Mouse (Mus musculus): ENCODE measurements at regions not wholly inside any gene's neighbourhood (a gene's known extent, or its start where the extent isn't known, plus 50 kb on each side); places are given as distances from the start of the nearest gene placed in this dataset.

DNA sequence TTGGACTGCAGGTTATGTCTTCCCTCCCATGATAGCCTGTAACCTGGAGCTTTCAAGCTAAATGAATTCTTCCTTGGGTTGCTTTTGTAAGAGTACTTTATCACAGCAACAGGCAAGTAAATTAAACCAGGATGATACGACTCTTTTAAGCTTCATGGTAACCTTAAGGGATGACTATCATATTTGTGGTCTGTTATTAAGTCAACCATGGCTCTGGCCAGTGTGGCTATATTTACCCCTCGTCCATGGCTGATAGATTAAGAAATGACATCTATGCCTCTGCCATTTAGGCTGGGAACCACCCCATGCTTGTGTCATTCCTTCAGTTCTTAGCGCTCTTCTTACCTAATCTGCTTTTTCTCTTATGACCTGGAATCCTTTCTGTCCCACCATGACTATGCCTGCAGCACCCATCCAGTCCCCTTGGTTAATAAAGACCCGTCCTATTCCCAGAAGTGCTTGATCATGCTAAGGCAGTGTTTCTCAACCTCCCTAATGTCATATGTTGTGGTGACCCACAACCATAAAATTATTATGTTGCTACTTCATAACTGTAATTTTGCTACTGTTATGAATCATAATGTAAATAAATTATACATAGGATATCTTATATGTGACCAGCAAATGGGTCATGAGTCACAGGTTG is 214.5 kb upstream of the Nbea start:
- Histone ChIP-seq H3K27me3 (no peaks in the 10 kb centered on the region), H3K9ac (no peak overlapping the region), H3K36me3 (no peaks in the 10 kb centered on the region), H3K4me3 (replicated peaks) (no peak overlapping the region), H3K9me3 (replicated peaks) (no peaks in the 10 kb centered on the region), H3K4me1 (no peaks in the 10 kb centered on the region), H3K27ac (replicated peaks) (no peak overlapping the region), H3K4me2 (replicated peaks) (no peak overlapping the region)
- no peak for ATAC-seq (ENCODE audit: insufficient number of reproducible peaks, low FRiP score, low TSS enrichment, low read depth)
- WGBS: 83% methylated on average over 4 of the region's 4 CpGs

- H3K4me3 ChIP-seq (replicated peaks): no peak overlapping the region
- no peaks in the 10 kb centered on the region for H3K27me3 ChIP-seq
- no peak for ATAC-seq (ENCODE audit: insufficient number of reproducible peaks, low FRiP score, low TSS enrichment, low read depth)
- H3K9ac ChIP-seq: no peak overlapping the region
- WGBS: 87% methylated on average over 5 of the region's 5 CpGs
- H3K27ac ChIP-seq (replicated peaks): no peak overlapping the region
- no peaks in the 10 kb centered on the region for H3K4me1 ChIP-seq
- no peaks in the 10 kb centered on the region for H3K36me3 ChIP-seq
- no peaks in the 10 kb centered on the region for H3K9me3 ChIP-seq (replicated peaks)
- no peak overlapping the region for H3K4me2 ChIP-seq (replicated peaks)
Observed at GRCm38 (mm10) chr3:56393134-56393533, 209.6 kb upstream of the Nbea start.

- H3K4me1 ChIP-seq: no peaks in the 10 kb centered on the region
- H3K4me2 ChIP-seq (replicated peaks): no peak overlapping the region
- no peak overlapping the region for H3K9ac ChIP-seq
- no peak for ATAC-seq (ENCODE audit: insufficient number of reproducible peaks, low FRiP score, low TSS enrichment, low read depth)
- no peak overlapping the region for H3K4me3 ChIP-seq (replicated peaks)
- no peaks in the 10 kb centered on the region for H3K36me3 ChIP-seq
- no peaks in the 10 kb centered on the region for H3K9me3 ChIP-seq (replicated peaks)
- no peaks in the 10 kb centered on the region for H3K27me3 ChIP-seq
- H3K27ac ChIP-seq (replicated peaks): no peak overlapping the region
Observed at GRCm38 (mm10) chr3:56380316-56380715, 196.8 kb upstream of the Nbea start.

DNA sequence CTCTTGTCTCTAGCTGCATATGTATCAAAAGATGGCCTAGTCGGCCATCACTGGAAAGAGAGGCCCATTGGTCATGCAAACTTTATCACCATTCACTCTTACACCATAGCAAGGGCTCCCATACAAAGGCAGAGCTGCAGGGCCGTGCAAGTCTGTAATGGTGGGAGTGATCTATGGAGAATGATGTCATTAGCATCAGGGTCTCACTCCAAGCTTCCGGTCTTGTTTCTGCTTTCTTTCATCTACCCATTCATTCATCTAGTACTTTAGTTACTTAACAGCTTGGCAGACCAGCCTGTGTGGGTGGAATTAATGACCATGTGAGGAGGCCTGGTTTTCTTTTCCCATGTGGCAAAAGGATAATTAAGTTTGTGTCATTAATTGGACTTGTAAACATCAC is 196.0 kb upstream of the Nbea start:
- 83% methylated on average over 3 of the region's 3 CpGs for WGBS

DNA sequence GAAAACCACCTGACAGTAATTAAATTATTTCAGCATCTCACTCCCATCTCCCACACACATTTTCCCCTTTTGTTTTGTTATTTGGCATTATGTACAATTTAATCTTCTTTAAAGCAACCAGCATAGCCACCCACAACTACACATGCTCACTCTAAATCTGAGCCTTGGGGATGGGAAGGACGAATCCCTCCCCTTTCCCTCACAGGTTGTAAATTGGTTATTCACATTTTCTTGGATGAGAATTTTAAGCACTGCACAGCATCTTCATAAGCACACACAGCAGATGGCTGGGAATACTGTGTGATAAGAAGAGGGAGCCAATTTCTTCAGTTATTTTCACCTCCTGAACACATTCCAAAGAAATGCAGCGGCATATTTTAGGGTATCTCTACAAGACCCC is 179.0 kb upstream of the Nbea start:
- H3K4me2 ChIP-seq (replicated peaks): no peak overlapping the region
- no peaks in the 10 kb centered on the region for H3K27me3 ChIP-seq
- no peak overlapping the region for H3K9ac ChIP-seq
- ATAC-seq (ENCODE audit: insufficient number of reproducible peaks, low FRiP score, low TSS enrichment, low read depth): no peak
- H3K36me3 ChIP-seq: no peaks in the 10 kb centered on the region
- H3K4me1 ChIP-seq: no peaks in the 10 kb centered on the region
- no peak overlapping the region for H3K4me3 ChIP-seq (replicated peaks)
- no peaks in the 10 kb centered on the region for H3K9me3 ChIP-seq (replicated peaks)
- WGBS: 84% methylated on average over 2 of the region's 2 CpGs
- H3K27ac ChIP-seq (replicated peaks): no peak overlapping the region

More for the DNA sequence above, 196.0 kb upstream of the Nbea start:
- no peaks in the 10 kb centered on the region for H3K4me1 ChIP-seq
- no peak overlapping the region for H3K9ac ChIP-seq
- no peaks in the 10 kb centered on the region for H3K27me3 ChIP-seq
- no peak overlapping the region for H3K4me3 ChIP-seq (replicated peaks)
- no peak overlapping the region for H3K27ac ChIP-seq (replicated peaks)
- H3K4me2 ChIP-seq (replicated peaks): no peak overlapping the region
- no peaks in the 10 kb centered on the region for H3K36me3 ChIP-seq
- no peak for ATAC-seq (ENCODE audit: insufficient number of reproducible peaks, low FRiP score, low TSS enrichment, low read depth)
- H3K9me3 ChIP-seq (replicated peaks): no peaks in the 10 kb centered on the region

- Histone ChIP-seq H3K27ac (replicated peaks) (no peak overlapping the region), H3K9ac (no peak overlapping the region), H3K4me1 (no peaks in the 10 kb centered on the region), H3K36me3 (no peaks in the 10 kb centered on the region), H3K9me3 (replicated peaks) (no peaks in the 10 kb centered on the region), H3K27me3 (no peaks in the 10 kb centered on the region), H3K4me2 (replicated peaks) (no peak overlapping the region), H3K4me3 (replicated peaks) (no peak overlapping the region)
- 49% methylated on average over 6 of the region's 6 CpGs for WGBS
- no peak for ATAC-seq (ENCODE audit: insufficient number of reproducible peaks, low FRiP score, low TSS enrichment, low read depth)
Observed at GRCm38 (mm10) chr3:56357035-56357701, 173.7 kb upstream of the Nbea start.

GRCm38 (mm10) chr3:56356163-56356882 is 172.8 kb upstream of the Nbea start:
- no peak for ATAC-seq (ENCODE audit: insufficient number of reproducible peaks, low FRiP score, low TSS enrichment, low read depth)
- 65% methylated on average over 5 of the region's 5 CpGs for WGBS

More at GRCm38 (mm10) chr3:56356163-56356882, 172.8 kb upstream of the Nbea start:
- Histone ChIP-seq H3K4me1 (no peaks in the 10 kb centered on the region), H3K27ac (replicated peaks) (no peak overlapping the region), H3K36me3 (no peaks in the 10 kb centered on the region), H3K9me3 (replicated peaks) (no peaks in the 10 kb centered on the region), H3K4me3 (replicated peaks) (no peak overlapping the region), H3K4me2 (replicated peaks) (no peak overlapping the region), H3K27me3 (no peaks in the 10 kb centered on the region), H3K9ac (no peak overlapping the region)

Measured in embryonic facial prominence, embryonic 15.5 days (tissue).